ENCODE assay signal across 17 mouse cellular contexts in genomic region chr13:54375497-54376495, GRCm38 (mm10). TPM values are rescaled to one million over a fixed set of nuclear protein-coding genes. Genes with fewer than 3 reads are reported as not detected.
DNase-seq lines count a peak whose midpoint lies in the region; ATAC-seq and TF ChIP-seq lines count a peak whose summit lies in the region.
"Had no signal": no experiment of that assay in that cellular context is flagged by ENCODE, and none has a peak within 500 bp of the region (broad histone marks: within the 10 kb centered on the region; RNA-seq: fewer than 3 reads in every experiment).

No protein-coding gene starts in this region.

- peaks cover 39% of the 10 kb centered on the region for H3K4me1 ChIP-seq in forebrain, embryonic 15.5 days
- H3K4me1 ChIP-seq in forebrain, embryonic 14.5 days (ENCODE audit: control insufficient read depth, insufficient read depth, low read length), result peaks cover 14% of the 10 kb centered on the region; the same call in 1 of the 2 replicates
- H3K4me1 ChIP-seq in midbrain, embryonic 11.5 days (ENCODE audit: control insufficient read depth, insufficient read depth, low read length), result peaks cover 14% of the 10 kb centered on the region
- H3K4me1 ChIP-seq in midbrain, embryonic 16.5 days (ENCODE audit: control insufficient read depth, insufficient read depth, low read length), result peaks cover 31% of the 10 kb centered on the region
- peaks cover 8% of the 10 kb centered on the region for H3K4me1 ChIP-seq in bone marrow, adult 2 months (ENCODE audit: control insufficient read depth, insufficient read depth, low read length)

- H3K27ac ChIP-seq in forebrain, embryonic 15.5 days (replicated peaks), result 0 out of 2 replicates have a peak overlapping the region, but pooled peaks have one; percentile 12
- H3K27ac ChIP-seq in forebrain, embryonic 14.5 days (ENCODE audit: low read depth, low read length), result no peak overlapping the region
- H3K27ac ChIP-seq in midbrain, embryonic 11.5 days (ENCODE audit: low read depth, low read length), result no peak overlapping the region
- H3K27ac ChIP-seq in midbrain, embryonic 16.5 days (ENCODE audit: low read length), result no peak overlapping the region
- peak overlapping the region; percentile 90 for H3K27ac ChIP-seq in bone marrow, adult 2 months (ENCODE audit: control insufficient read depth, insufficient read depth, low read depth, low read length, poor library complexity)
- H3K27ac ChIP-seq: hindbrain, embryonic 15.5 days had no signal

- 69% methylated on average over 11 of the region's 11 CpGs for WGBS in forebrain, embryonic 15.5 days
- 68% methylated on average over 11 of the region's 11 CpGs for WGBS in forebrain, embryonic 14.5 days
- WGBS in midbrain, embryonic 11.5 days, result 75% methylated on average over 11 of the region's 11 CpGs
- 79% methylated on average over 11 of the region's 11 CpGs for WGBS in midbrain, embryonic 16.5 days
- WGBS in bone marrow, adult 2 months, result 32% methylated on average over 11 of the region's 11 CpGs

- no peaks in the 10 kb centered on the region for H3K27me3 ChIP-seq in forebrain, embryonic 15.5 days
- H3K27me3 ChIP-seq in forebrain, embryonic 14.5 days (replicated peaks; ENCODE audit: control insufficient read depth, insufficient read depth, low read length), result no peaks in the 10 kb centered on the region
- H3K27me3 ChIP-seq in midbrain, embryonic 11.5 days (ENCODE audit: control insufficient read depth, insufficient read depth, low read length), result peaks cover 4% of the 10 kb centered on the region; the same call in 1 of the 2 replicates
- no peaks in the 10 kb centered on the region for H3K27me3 ChIP-seq in midbrain, embryonic 16.5 days (ENCODE audit: control insufficient read depth, insufficient read depth, low read depth, low read length)
- H3K27me3 ChIP-seq in splenic B cell, adult 2 months (ENCODE audit: control insufficient read depth, insufficient read depth, low read length, poor library complexity, severe bottlenecking), result no peaks in the 10 kb centered on the region

- no peak overlapping the region for H3K9ac ChIP-seq in forebrain, embryonic 15.5 days (replicated peaks)
- H3K9ac ChIP-seq in forebrain, embryonic 14.5 days (ENCODE audit: low read length), result no peak overlapping the region
- no peak overlapping the region for H3K9ac ChIP-seq in midbrain, embryonic 11.5 days (ENCODE audit: low read length)
- no peak overlapping the region for H3K9ac ChIP-seq in midbrain, embryonic 16.5 days (ENCODE audit: low read depth, low read length)
- H3K9ac ChIP-seq: hindbrain, embryonic 15.5 days; neural tube, embryonic 13.5 days had no signal

- ATAC-seq in forebrain, embryonic 15.5 days (replicated peaks), result no peak
- ATAC-seq in forebrain, embryonic 14.5 days, result no peak
- no peak for ATAC-seq in midbrain, embryonic 11.5 days (ENCODE audit: low FRiP score)
- ATAC-seq in midbrain, embryonic 16.5 days, result no peak
- ATAC-seq: forebrain, embryonic 16.5 days; lung, postnatal 0 days had no signal

- no peak overlapping the region for H3K4me2 ChIP-seq in forebrain, embryonic 15.5 days (replicated peaks)
- H3K4me2 ChIP-seq in forebrain, embryonic 14.5 days (ENCODE audit: low read length), result no peak overlapping the region
- no peak overlapping the region for H3K4me2 ChIP-seq in midbrain, embryonic 11.5 days
- no peak overlapping the region for H3K4me2 ChIP-seq in midbrain, embryonic 16.5 days (ENCODE audit: low read length)
- H3K4me2 ChIP-seq: hindbrain, embryonic 15.5 days; neural tube, embryonic 13.5 days had no signal

- TF ChIP-seq POLR2A in bone marrow, adult 2 months (IDR thresholded peaks at IDR 0.05; ENCODE audit: borderline replicate concordance, control insufficient read depth, low read depth, low read length), result no peak

- no peak for DNase-seq in forebrain, embryonic 14.5 days (ENCODE audit: low spot score)
- DNase-seq in midbrain, embryonic 11.5 days (ENCODE audit: low spot score, missing footprints), result peak; percentile 70
- DNase-seq in splenic B cell, adult 2 months (ENCODE audit: low read depth, low spot score), result peak; percentile 55
- no peak for DNase-seq in thymus, postnatal 4 days
- no peak for DNase-seq in kidney, postnatal 14 days
- DNase-seq: adrenal gland, postnatal 14 days; heart, postnatal 14 days; kidney, adult 9 months; thymus, postnatal 36 days had no signal

- 0 out of 2 replicates have a peak, but pooled peaks cover 6% of the 10 kb centered on the region for H3K36me3 ChIP-seq in forebrain, embryonic 15.5 days
- peaks cover 13% of the 10 kb centered on the region; the same call in 1 of the 2 replicates for H3K36me3 ChIP-seq in forebrain, embryonic 14.5 days (ENCODE audit: control insufficient read depth, insufficient read depth, low read length)
- no peaks in the 10 kb centered on the region for H3K36me3 ChIP-seq in midbrain, embryonic 11.5 days (ENCODE audit: control insufficient read depth, insufficient read depth, low read length)
- peaks cover 7% of the 10 kb centered on the region; the same call in 1 of the 2 replicates for H3K36me3 ChIP-seq in midbrain, embryonic 16.5 days (ENCODE audit: control insufficient read depth, insufficient read depth, low read length)
- no peaks in the 10 kb centered on the region for H3K36me3 ChIP-seq in splenic B cell, adult 2 months (ENCODE audit: control insufficient read depth, insufficient read depth, low read length, poor library complexity, severe bottlenecking)
- H3K36me3 ChIP-seq: hindbrain, embryonic 15.5 days had no signal

- H3K9me3 ChIP-seq in forebrain, embryonic 15.5 days, result no peaks in the 10 kb centered on the region
- no peaks in the 10 kb centered on the region for H3K9me3 ChIP-seq in forebrain, embryonic 14.5 days (replicated peaks; ENCODE audit: control insufficient read depth, low read length)
- no peaks in the 10 kb centered on the region for H3K9me3 ChIP-seq in midbrain, embryonic 11.5 days (ENCODE audit: control insufficient read depth, low read length)
- no peaks in the 10 kb centered on the region for H3K9me3 ChIP-seq in midbrain, embryonic 16.5 days (replicated peaks; ENCODE audit: control insufficient read depth, low read length, poor library complexity, severe bottlenecking)
- H3K9me3 ChIP-seq: hindbrain, embryonic 15.5 days; neural tube, embryonic 13.5 days had no signal

- H3K4me3 ChIP-seq in forebrain, embryonic 15.5 days, result no peak overlapping the region
- no peak overlapping the region for H3K4me3 ChIP-seq in forebrain, embryonic 14.5 days (ENCODE audit: low read depth, low read length)
- H3K4me3 ChIP-seq in midbrain, embryonic 11.5 days (ENCODE audit: low read depth, low read length), result no peak overlapping the region
- no peak overlapping the region for H3K4me3 ChIP-seq in midbrain, embryonic 16.5 days (ENCODE audit: low read depth, low read length)
- no peak overlapping the region for H3K4me3 ChIP-seq in bone marrow, adult 2 months (replicated peaks; ENCODE audit: control insufficient read depth, low read depth, low read length)
- H3K4me3 ChIP-seq: hindbrain, embryonic 15.5 days; megakaryocyte, embryonic 14.5 days; neural tube, embryonic 13.5 days had no signal

- no peak for TF ChIP-seq CTCF in bone marrow, adult 2 months (IDR thresholded peaks at IDR 0.05; ENCODE audit: control insufficient read depth, insufficient read depth, low read length)

RNA-seq across cellular contexts. Expression of gene Cplx2, which starts 4.6 kb away (rescaled TPM):
- polyA plus RNA-seq in forebrain, embryonic 15.5 days (2015; fragmentation: Nextera tagmentation; extraction: Ambion mirVana), result 26.8 and 30.2 TPM in 2 replicates
- polyA plus RNA-seq in forebrain, embryonic 14.5 days (2014; fragmentation: Nextera tagmentation; extraction: Ambion mirVana), result 23.4 and 25.7 TPM in 2 replicates
- polyA plus RNA-seq in midbrain, embryonic 11.5 days (2014; fragmentation: Nextera tagmentation; extraction: Ambion mirVana), result 14.7 and 14.8 TPM in 2 replicates
- polyA plus RNA-seq in midbrain, embryonic 16.5 days (2015; fragmentation: Nextera tagmentation; extraction: Ambion mirVana), result 25.8 and 30.8 TPM in 2 replicates
- polyA plus RNA-seq in bone marrow, adult 2 months (2011; ENCODE audit: insufficient read depth, insufficient read length, low replicate concordance, missing spikeins), result 3.6 and 7.4 TPM in 2 replicates

Comparison
In these comparisons a context has a peak if more than half of its experiments do, and no peak if none do; other contexts are left out.
1. H3K27ac ChIP-seq: peak in forebrain, embryonic 15.5 days (single experiment) and bone marrow, adult 2 months (single experiment); none in forebrain, embryonic 14.5 days (single experiment), midbrain, embryonic 11.5 days (single experiment) and midbrain, embryonic 16.5 days (single experiment).
2. DNase-seq: peak in midbrain, embryonic 11.5 days (single experiment) and splenic B cell, adult 2 months (single experiment); none in forebrain, embryonic 14.5 days (single experiment), thymus, postnatal 4 days (single experiment) and kidney, postnatal 14 days (single experiment).